Mouse (Mus musculus): Measurements from ENCODE around the gene Rab34. TPM values are rescaled to one million over a fixed set of nuclear protein-coding genes. Genes with fewer than 3 reads are reported as not detected.

Rab34 gene
- polyA plus RNA-seq, 1 experiment from 2014 or later, result 51.5 TPM

- H3K4me2 ChIP-seq (ENCODE audit: low read depth, low read length), result peak overlapping the region; percentile 95
- ATAC-seq (replicated peaks; ENCODE audit: extremely low read depth, insufficient read depth, low FRiP score), result no peak
- H3K27ac ChIP-seq (ENCODE audit: low read length), result peak overlapping the region; percentile 94
- peak overlapping the region; percentile 77 for H3K9ac ChIP-seq (ENCODE audit: low read length)
- H3K4me3 ChIP-seq (ENCODE audit: low read length), result peak overlapping the region; percentile 81
- under 1% methylated on average over 23 of the region's 23 CpGs for WGBS
- H3K27me3 ChIP-seq (ENCODE audit: control insufficient read depth, insufficient read depth, low read length), result no peaks in the 10 kb centered on the region
- H3K9me3 ChIP-seq (replicated peaks; ENCODE audit: control insufficient read depth, low read length), result no peaks in the 10 kb centered on the region
- peaks cover 22% of the 10 kb centered on the region for H3K36me3 ChIP-seq (ENCODE audit: control insufficient read depth, insufficient read depth)
- H3K4me1 ChIP-seq (ENCODE audit: control insufficient read depth, insufficient read depth, low read length), result peaks cover 28% of the 10 kb centered on the region
These were observed 11.3 kb upstream of the Rab34 start for GRCm38 (mm10) chr11:78176905-78177331.

GRCm38 (mm10) chr11:78177437-78177836 is 10.8 kb upstream of the Rab34 start:
- H3K27me3 ChIP-seq (ENCODE audit: control insufficient read depth, insufficient read depth, low read length), result no peaks in the 10 kb centered on the region
- H3K9me3 ChIP-seq (replicated peaks; ENCODE audit: control insufficient read depth, low read length), result no peaks in the 10 kb centered on the region
- 2% methylated on average over 10 of the region's 10 CpGs for WGBS
- peak overlapping the region; percentile 94 for H3K27ac ChIP-seq (ENCODE audit: low read length)
- peaks cover 23% of the 10 kb centered on the region for H3K36me3 ChIP-seq (ENCODE audit: control insufficient read depth, insufficient read depth)
- peak overlapping the region; percentile 77 for H3K9ac ChIP-seq (ENCODE audit: low read length)
- peak overlapping the region; percentile 81 for H3K4me3 ChIP-seq (ENCODE audit: low read length)
- H3K4me2 ChIP-seq (ENCODE audit: low read depth, low read length), result peak overlapping the region; percentile 95
- H3K4me1 ChIP-seq (ENCODE audit: control insufficient read depth, insufficient read depth, low read length), result peaks cover 32% of the 10 kb centered on the region
- no peak for ATAC-seq (replicated peaks; ENCODE audit: extremely low read depth, insufficient read depth, low FRiP score)

GRCm38 (mm10) chr11:78177903-78178858 is 10.0 kb upstream of the Rab34 start:
- H3K36me3 ChIP-seq (ENCODE audit: control insufficient read depth, insufficient read depth), result peaks cover 23% of the 10 kb centered on the region
- H3K4me3 ChIP-seq (ENCODE audit: low read length), result peak overlapping the region; percentile 81
- peaks cover 32% of the 10 kb centered on the region for H3K4me1 ChIP-seq (ENCODE audit: control insufficient read depth, insufficient read depth, low read length)
- ATAC-seq (replicated peaks; ENCODE audit: extremely low read depth, insufficient read depth, low FRiP score), result peak; percentile 86
- no peaks in the 10 kb centered on the region for H3K27me3 ChIP-seq (ENCODE audit: control insufficient read depth, insufficient read depth, low read length)
- peak overlapping the region; percentile 95 for H3K4me2 ChIP-seq (ENCODE audit: low read depth, low read length)
- peak overlapping the region; percentile 94 for H3K27ac ChIP-seq (ENCODE audit: low read length)
- under 1% methylated on average over 76 of the region's 84 CpGs for WGBS
- H3K9ac ChIP-seq (ENCODE audit: low read length), result peak overlapping the region; percentile 86
- H3K9me3 ChIP-seq (replicated peaks; ENCODE audit: control insufficient read depth, low read length), result no peaks in the 10 kb centered on the region

GRCm38 (mm10) chr11:78178859-78179437 is 9.3 kb upstream of the Rab34 start:
- Histone ChIP-seq H3K4me1 (ENCODE audit: control insufficient read depth, insufficient read depth, low read length) (peaks cover 34% of the 10 kb centered on the region), H3K27ac (ENCODE audit: low read length) (peak overlapping the region; percentile 94), H3K27me3 (ENCODE audit: control insufficient read depth, insufficient read depth, low read length) (no peaks in the 10 kb centered on the region), H3K9me3 (replicated peaks; ENCODE audit: control insufficient read depth, low read length) (no peaks in the 10 kb centered on the region), H3K4me2 (ENCODE audit: low read depth, low read length) (peak overlapping the region; percentile 95), H3K36me3 (ENCODE audit: control insufficient read depth, insufficient read depth) (peaks cover 23% of the 10 kb centered on the region), H3K4me3 (ENCODE audit: low read length) (peak overlapping the region; percentile 81), H3K9ac (ENCODE audit: low read length) (peak overlapping the region; percentile 86)
- ATAC-seq (replicated peaks; ENCODE audit: extremely low read depth, insufficient read depth, low FRiP score), result peak; percentile 3
- WGBS, result 1% methylated on average over 29 of the region's 29 CpGs

- no peaks in the 10 kb centered on the region for H3K27me3 ChIP-seq (ENCODE audit: control insufficient read depth, insufficient read depth, low read length)
- H3K4me1 ChIP-seq (ENCODE audit: control insufficient read depth, insufficient read depth, low read length), result peaks cover 37% of the 10 kb centered on the region
- no peaks in the 10 kb centered on the region for H3K9me3 ChIP-seq (replicated peaks; ENCODE audit: control insufficient read depth, low read length)
- H3K36me3 ChIP-seq (ENCODE audit: control insufficient read depth, insufficient read depth), result peaks cover 23% of the 10 kb centered on the region
- 27% methylated on average over 8 of the region's 8 CpGs for WGBS
- H3K4me3 ChIP-seq (ENCODE audit: low read length), result peak overlapping the region; percentile 81
- H3K4me2 ChIP-seq (ENCODE audit: low read depth, low read length), result peak overlapping the region; percentile 95
- no peak for ATAC-seq (replicated peaks; ENCODE audit: extremely low read depth, insufficient read depth, low FRiP score)
- H3K27ac ChIP-seq (ENCODE audit: low read length), result peak overlapping the region; percentile 94
- peak overlapping the region; percentile 86 for H3K9ac ChIP-seq (ENCODE audit: low read length)
These were observed 8.7 kb upstream of the Rab34 start for GRCm38 (mm10) chr11:78179438-78179999.

GRCm38 (mm10) chr11:78180081-78180761 is 8.0 kb upstream of the Rab34 start:
- ATAC-seq (replicated peaks; ENCODE audit: extremely low read depth, insufficient read depth, low FRiP score), result no peak
- 68% methylated on average over 6 of the region's 6 CpGs for WGBS
- Histone ChIP-seq H3K4me1 (ENCODE audit: control insufficient read depth, insufficient read depth, low read length) (peaks cover 37% of the 10 kb centered on the region), H3K4me2 (ENCODE audit: low read depth, low read length) (no peak overlapping the region), H3K36me3 (ENCODE audit: control insufficient read depth, insufficient read depth) (peaks cover 23% of the 10 kb centered on the region), H3K9me3 (replicated peaks; ENCODE audit: control insufficient read depth, low read length) (no peaks in the 10 kb centered on the region), H3K27ac (ENCODE audit: low read length) (no peak overlapping the region), H3K4me3 (ENCODE audit: low read length) (no peak overlapping the region), H3K27me3 (ENCODE audit: control insufficient read depth, insufficient read depth, low read length) (no peaks in the 10 kb centered on the region), H3K9ac (ENCODE audit: low read length) (no peak overlapping the region)

GRCm38 (mm10) chr11:78181830-78182357 is 6.3 kb upstream of the Rab34 start:
- Histone ChIP-seq H3K4me1 (ENCODE audit: control insufficient read depth, insufficient read depth, low read length) (peaks cover 34% of the 10 kb centered on the region), H3K4me3 (ENCODE audit: low read length) (peak overlapping the region; percentile 96), H3K27ac (ENCODE audit: low read length) (no peak overlapping the region), H3K27me3 (ENCODE audit: control insufficient read depth, insufficient read depth, low read length) (no peaks in the 10 kb centered on the region), H3K36me3 (ENCODE audit: control insufficient read depth, insufficient read depth) (peaks cover 23% of the 10 kb centered on the region), H3K4me2 (ENCODE audit: low read depth, low read length) (peak overlapping the region; percentile 76), H3K9me3 (replicated peaks; ENCODE audit: control insufficient read depth, low read length) (no peaks in the 10 kb centered on the region), H3K9ac (ENCODE audit: low read length) (peak overlapping the region; percentile 96)
- no peak for ATAC-seq (replicated peaks; ENCODE audit: extremely low read depth, insufficient read depth, low FRiP score)
- WGBS, result 44% methylated on average over 2 of the region's 2 CpGs

GRCm38 (mm10) chr11:78182450-78182849 is 5.8 kb upstream of the Rab34 start:
- H3K4me1 ChIP-seq (ENCODE audit: control insufficient read depth, insufficient read depth, low read length), result peaks cover 31% of the 10 kb centered on the region
- no peak for ATAC-seq (replicated peaks; ENCODE audit: extremely low read depth, insufficient read depth, low FRiP score)

More at GRCm38 (mm10) chr11:78182450-78182849, 5.8 kb upstream of the Rab34 start:
- H3K4me3 ChIP-seq (ENCODE audit: low read length), result peak overlapping the region; percentile 96
- no peaks in the 10 kb centered on the region for H3K27me3 ChIP-seq (ENCODE audit: control insufficient read depth, insufficient read depth, low read length)
- H3K27ac ChIP-seq (ENCODE audit: low read length), result peak overlapping the region; percentile 94
- peak overlapping the region; percentile 76 for H3K4me2 ChIP-seq (ENCODE audit: low read depth, low read length)
- WGBS, result 3% methylated on average over 7 of the region's 7 CpGs
- no peaks in the 10 kb centered on the region for H3K9me3 ChIP-seq (replicated peaks; ENCODE audit: control insufficient read depth, low read length)
- H3K9ac ChIP-seq (ENCODE audit: low read length), result peak overlapping the region; percentile 96
- peaks cover 23% of the 10 kb centered on the region for H3K36me3 ChIP-seq (ENCODE audit: control insufficient read depth, insufficient read depth)
